Mouse (Mus musculus): ENCODE measurements around the gene Cyp27b1. TPM values are rescaled to one million over a fixed set of nuclear protein-coding genes. Genes with fewer than 3 reads are reported as not detected.

Cyp27b1 gene
- polyA plus RNA-seq, 1 experiment: 0.20 TPM

DNA sequence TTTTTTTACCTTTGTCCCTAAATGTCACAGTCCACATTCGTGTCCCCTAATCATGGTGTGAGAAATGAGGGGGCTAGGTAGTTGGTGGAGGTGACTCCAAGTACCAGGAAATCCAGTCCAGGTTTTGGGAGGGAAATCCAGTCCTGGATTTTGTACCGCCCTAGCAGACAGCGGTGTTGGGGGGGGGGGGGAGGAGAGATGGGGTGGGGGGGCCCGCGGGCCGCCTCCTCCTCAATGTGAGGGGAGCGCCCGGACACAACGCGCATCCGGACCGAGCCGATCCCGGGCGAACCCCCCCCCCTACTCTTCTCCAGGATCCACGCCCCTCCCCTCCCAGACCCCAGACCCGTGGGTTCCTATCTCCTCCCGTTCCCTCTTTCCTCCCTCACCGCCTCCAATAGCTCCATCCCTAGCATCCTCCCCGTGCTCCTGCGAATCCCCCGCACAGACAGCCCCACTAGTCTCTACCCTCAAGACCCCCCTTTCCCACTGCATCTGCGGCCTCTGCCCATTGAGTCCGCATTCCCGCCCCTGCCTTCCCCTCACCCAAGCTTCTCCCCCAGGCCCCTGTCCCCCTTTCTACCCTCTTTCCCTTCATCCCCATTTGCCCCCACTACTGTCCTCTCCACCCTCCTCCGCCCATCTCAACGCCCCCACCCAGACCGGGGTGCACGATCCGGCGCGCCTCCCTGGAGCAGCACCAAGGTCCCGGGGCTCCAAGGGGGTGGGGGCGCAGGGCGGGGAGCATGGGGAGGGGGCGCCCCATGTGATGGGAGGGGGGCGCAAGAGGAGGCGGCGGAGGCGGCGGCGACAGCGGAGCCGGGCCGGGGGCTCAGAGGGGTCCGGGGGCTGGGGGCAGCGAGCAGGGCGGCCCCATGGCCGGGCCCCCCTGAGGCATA is 30.9 kb downstream of the Cyp27b1 start:
- Histone ChIP-seq H3K4me3 (ENCODE audit: insufficient read depth, poor library complexity, severe bottlenecking) (peak overlapping the region; percentile 14), H3K79me2 (ENCODE audit: control insufficient read depth, insufficient read depth) (no peaks in the 10 kb centered on the region), H3ac (ENCODE audit: control insufficient read depth, insufficient read length, low read depth) (no peak overlapping the region), H3K79me3 (ENCODE audit: low read depth) (no peaks in the 10 kb centered on the region), H3K36me3 (ENCODE audit: control insufficient read depth, insufficient read depth) (no peaks in the 10 kb centered on the region), H3K27me3 (ENCODE audit: control insufficient read depth, insufficient read depth, insufficient read length) (peaks cover 4% of the 10 kb centered on the region)
- TF ChIP-seq MYOD1 (IDR thresholded peaks at IDR 0.05; ENCODE audit: control insufficient read depth, insufficient read length, low read depth): no peak
- TF ChIP-seq MAX (IDR thresholded peaks at IDR 0.05): no peak
- no peak for TF ChIP-seq FOSL1 (IDR thresholded peaks at IDR 0.05; ENCODE audit: insufficient read depth, low read length, poor library complexity, severe bottlenecking)

DNA sequence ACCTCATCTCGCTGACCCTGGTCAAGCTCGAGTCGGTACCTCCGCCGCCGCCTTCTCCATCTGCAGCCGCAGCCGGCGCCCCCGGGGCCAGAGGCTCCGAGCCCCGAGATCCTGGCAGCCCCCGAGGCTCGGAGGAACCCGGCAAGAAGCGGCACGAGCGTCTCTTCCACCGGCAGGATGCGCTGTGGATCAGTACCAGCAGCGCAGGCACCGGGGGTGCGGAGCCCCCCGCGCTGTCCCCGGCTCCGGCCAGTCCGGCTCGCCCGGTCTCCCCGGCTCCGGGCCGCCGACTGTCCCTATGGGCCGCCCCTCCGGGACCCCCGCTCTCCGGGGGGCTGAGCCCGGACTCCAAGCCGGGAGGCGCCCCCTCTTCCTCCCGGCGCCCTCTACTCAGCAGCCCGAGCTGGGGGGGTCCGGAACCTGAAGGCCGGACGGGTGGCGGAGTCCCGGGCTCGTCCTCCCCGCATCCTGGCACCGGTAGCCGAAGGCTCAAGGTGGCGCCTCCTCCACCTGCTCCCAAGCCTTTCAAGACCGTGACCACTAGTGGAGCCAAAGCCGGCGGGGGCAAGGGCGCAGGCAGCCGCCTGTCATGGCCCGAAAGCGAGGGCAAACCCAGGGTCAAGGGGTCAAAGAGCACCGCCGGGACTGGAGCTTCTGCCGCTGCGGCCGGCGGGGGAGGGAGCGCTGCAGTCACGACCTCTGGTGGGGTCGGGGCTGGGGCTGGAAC is 31.8 kb downstream of the Cyp27b1 start:
- Histone ChIP-seq H3K79me2 (ENCODE audit: control insufficient read depth, insufficient read depth) (no peaks in the 10 kb centered on the region), H3K36me3 (ENCODE audit: control insufficient read depth, insufficient read depth) (no peaks in the 10 kb centered on the region), H3K4me3 (ENCODE audit: insufficient read depth, poor library complexity, severe bottlenecking) (no peak overlapping the region), H3K79me3 (ENCODE audit: low read depth) (no peaks in the 10 kb centered on the region), H3K27me3 (ENCODE audit: control insufficient read depth, insufficient read depth, insufficient read length) (peaks cover 4% of the 10 kb centered on the region), H3ac (ENCODE audit: control insufficient read depth, insufficient read length, low read depth) (no peak overlapping the region)
- no peak for TF ChIP-seq FOSL1 (IDR thresholded peaks at IDR 0.05; ENCODE audit: insufficient read depth, low read length, poor library complexity, severe bottlenecking)
- TF ChIP-seq MYOG (IDR thresholded peaks at IDR 0.05; ENCODE audit: control insufficient read depth, extremely low read depth, insufficient read length): no peak
- no peak for TF ChIP-seq MAX (IDR thresholded peaks at IDR 0.05)
- no peak for TF ChIP-seq CTCF (IDR thresholded peaks at IDR 0.05; ENCODE audit: control insufficient read depth, insufficient read depth, insufficient read length)
- TF ChIP-seq CEBPB (IDR thresholded peaks at IDR 0.05; ENCODE audit: low read depth): no peak
- no peak for TF ChIP-seq MYOD1 (IDR thresholded peaks at IDR 0.05; ENCODE audit: control insufficient read depth, insufficient read length, low read depth)
- TF ChIP-seq USF1 (IDR thresholded peaks at IDR 0.05; ENCODE audit: low read depth): no peak

DNA sequence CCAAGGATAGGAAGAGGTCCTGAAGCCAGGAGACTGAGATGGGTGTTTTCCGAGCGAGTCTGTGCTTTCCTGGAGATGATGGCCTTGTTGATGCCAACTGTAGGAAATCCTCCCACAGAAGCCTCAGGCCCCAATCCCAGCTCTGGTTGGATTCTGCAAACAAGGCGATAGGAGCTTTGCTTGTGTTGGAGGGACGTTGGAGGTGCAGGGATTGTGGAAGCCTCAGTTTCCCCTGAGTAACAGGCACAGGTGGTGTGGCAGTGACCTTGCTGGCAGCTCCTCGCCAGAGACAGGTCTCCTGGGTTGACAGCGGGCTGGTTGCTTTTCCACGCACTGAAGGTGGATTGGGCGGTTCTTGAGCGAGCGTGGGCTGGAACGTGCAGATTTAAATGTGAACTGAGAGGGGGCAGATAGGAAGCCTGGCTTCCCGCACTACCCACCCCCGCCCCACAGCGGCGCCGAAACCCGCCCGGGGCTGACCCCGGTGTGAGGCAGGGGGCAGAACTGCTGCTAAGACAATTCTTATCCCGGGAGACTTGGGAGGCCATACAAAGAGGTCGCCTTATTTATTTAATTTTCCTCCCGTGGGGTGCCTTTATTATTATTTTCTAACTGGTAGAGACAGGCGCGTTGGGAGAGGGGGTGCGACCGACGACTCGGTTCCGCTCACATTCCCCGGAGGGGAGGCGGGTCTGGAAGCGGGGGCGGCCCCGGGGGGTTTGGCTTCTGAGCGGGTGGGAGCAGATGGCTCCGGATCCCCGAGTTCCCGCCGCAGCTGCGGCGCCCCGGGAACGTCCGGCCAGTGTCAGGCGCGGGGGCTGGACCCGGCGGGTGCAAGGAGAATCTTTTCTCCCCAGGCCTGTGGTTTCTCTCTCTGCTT is 33.1 kb downstream of the Cyp27b1 start:
- Histone ChIP-seq H3K79me3 (ENCODE audit: low read depth) (no peaks in the 10 kb centered on the region), H3K79me2 (ENCODE audit: control insufficient read depth, insufficient read depth) (no peaks in the 10 kb centered on the region), H3K4me3 (ENCODE audit: insufficient read depth, poor library complexity, severe bottlenecking) (no peak overlapping the region), H3ac (ENCODE audit: control insufficient read depth, insufficient read length, low read depth) (peak overlapping the region; percentile 32), H3K27me3 (ENCODE audit: control insufficient read depth, insufficient read depth, insufficient read length) (peaks cover 4% of the 10 kb centered on the region), H3K36me3 (ENCODE audit: control insufficient read depth, insufficient read depth) (no peaks in the 10 kb centered on the region)
- no peak for TF ChIP-seq MYOG (IDR thresholded peaks at IDR 0.05; ENCODE audit: control insufficient read depth, extremely low read depth, insufficient read length)
- no peak for TF ChIP-seq MYOD1 (IDR thresholded peaks at IDR 0.05; ENCODE audit: control insufficient read depth, insufficient read length, low read depth)
- no peak for TF ChIP-seq FOSL1 (IDR thresholded peaks at IDR 0.05; ENCODE audit: insufficient read depth, low read length, poor library complexity, severe bottlenecking)
- TF ChIP-seq CEBPB (IDR thresholded peaks at IDR 0.05; ENCODE audit: low read depth): no peak
- TF ChIP-seq CTCF (IDR thresholded peaks at IDR 0.05; ENCODE audit: control insufficient read depth, insufficient read depth, insufficient read length): no peak
- no peak for TF ChIP-seq USF1 (IDR thresholded peaks at IDR 0.05; ENCODE audit: low read depth)

DNA sequence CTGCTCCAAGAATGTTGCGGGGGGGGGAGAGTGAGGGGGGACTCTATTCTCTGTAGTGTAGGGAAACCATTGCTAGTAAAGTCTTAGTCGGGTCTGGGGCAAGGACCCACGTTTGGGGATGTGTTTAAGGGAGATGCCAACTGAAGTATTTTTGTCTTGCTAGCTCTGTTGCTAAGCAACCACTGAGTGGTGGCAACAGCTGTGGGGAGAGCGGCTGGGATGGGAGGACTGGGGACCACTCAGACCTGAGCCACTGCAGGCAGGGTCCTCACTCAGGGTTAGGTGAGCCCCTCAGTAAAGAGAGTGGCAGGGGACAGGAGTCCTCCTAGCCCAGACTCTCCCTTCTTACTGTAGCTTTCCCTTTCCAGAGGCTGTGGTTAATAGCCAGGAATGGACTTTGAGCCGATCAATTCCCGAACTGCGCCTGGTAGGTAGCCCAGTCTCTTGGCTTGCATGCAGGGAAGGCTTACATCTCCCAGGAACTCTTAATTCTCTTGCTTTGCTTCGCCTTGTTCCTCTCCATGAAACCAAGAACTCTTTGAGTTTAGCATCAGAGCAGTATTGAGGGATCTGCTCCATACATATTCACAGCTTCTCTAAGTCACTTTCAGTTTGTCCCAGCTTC is 34.1 kb downstream of the Cyp27b1 start:
- Histone ChIP-seq H3K79me2 (ENCODE audit: control insufficient read depth, insufficient read depth) (no peaks in the 10 kb centered on the region), H3K79me3 (ENCODE audit: low read depth) (no peaks in the 10 kb centered on the region), H3K36me3 (ENCODE audit: control insufficient read depth, insufficient read depth) (no peaks in the 10 kb centered on the region), H3ac (ENCODE audit: control insufficient read depth, insufficient read length, low read depth) (no peak overlapping the region), H3K4me3 (ENCODE audit: insufficient read depth, poor library complexity, severe bottlenecking) (no peak overlapping the region), H3K27me3 (ENCODE audit: control insufficient read depth, insufficient read depth, insufficient read length) (peaks cover 4% of the 10 kb centered on the region)
- peak; percentile 94 for TF ChIP-seq MYOD1 (IDR thresholded peaks at IDR 0.05; ENCODE audit: control insufficient read depth, insufficient read length, low read depth)
- no peak for TF ChIP-seq CTCF (IDR thresholded peaks at IDR 0.05; ENCODE audit: control insufficient read depth, insufficient read depth, insufficient read length)
- no peak for TF ChIP-seq FOSL1 (IDR thresholded peaks at IDR 0.05; ENCODE audit: insufficient read depth, low read length, poor library complexity, severe bottlenecking)

DNA sequence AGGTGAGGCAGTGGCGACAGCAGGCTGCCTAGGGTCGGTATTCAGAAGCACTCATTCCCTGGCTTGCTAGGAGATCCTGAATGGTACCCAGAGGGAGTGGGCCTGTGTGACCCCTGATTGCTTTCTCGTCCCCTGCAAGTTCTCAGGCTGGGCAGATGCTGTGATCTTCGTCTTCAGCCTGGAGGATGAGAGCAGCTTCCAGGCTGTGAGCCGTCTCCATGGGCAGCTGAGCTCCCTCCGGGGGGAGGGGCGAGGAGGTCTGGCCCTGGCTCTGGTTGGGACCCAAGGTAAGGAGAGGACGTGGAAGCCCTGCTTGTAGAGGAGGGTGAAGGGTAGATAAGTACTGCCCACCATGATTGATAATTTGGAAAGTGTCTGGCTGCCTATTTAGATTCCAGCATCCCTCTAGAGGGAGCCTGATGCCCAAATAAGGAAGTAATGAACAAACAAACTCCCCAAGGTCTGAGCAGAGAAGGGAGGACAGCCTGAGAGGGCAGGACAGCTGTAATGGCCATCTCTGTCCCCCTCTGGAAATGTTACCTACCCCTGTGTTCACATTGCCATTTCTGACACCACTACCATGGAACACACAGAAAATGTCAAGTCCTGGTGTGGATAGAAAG is 35.4 kb downstream of the Cyp27b1 start:
- TF ChIP-seq MYOD1 (IDR thresholded peaks at IDR 0.05; ENCODE audit: control insufficient read depth, insufficient read length, low read depth): no peak
- TF ChIP-seq CEBPB (IDR thresholded peaks at IDR 0.05; ENCODE audit: low read depth): no peak
- TF ChIP-seq USF1 (IDR thresholded peaks at IDR 0.05; ENCODE audit: low read depth): no peak
- TF ChIP-seq FOSL1 (IDR thresholded peaks at IDR 0.05; ENCODE audit: insufficient read depth, low read length, poor library complexity, severe bottlenecking): no peak
- no peak for TF ChIP-seq CTCF (IDR thresholded peaks at IDR 0.05; ENCODE audit: control insufficient read depth, insufficient read depth, insufficient read length)
- TF ChIP-seq MAX (IDR thresholded peaks at IDR 0.05): no peak
- TF ChIP-seq MYOG (IDR thresholded peaks at IDR 0.05; ENCODE audit: control insufficient read depth, extremely low read depth, insufficient read length): no peak
- Histone ChIP-seq H3K27me3 (ENCODE audit: control insufficient read depth, insufficient read depth, insufficient read length) (peaks cover 4% of the 10 kb centered on the region), H3K79me2 (ENCODE audit: control insufficient read depth, insufficient read depth) (no peaks in the 10 kb centered on the region), H3K79me3 (ENCODE audit: low read depth) (no peaks in the 10 kb centered on the region), H3ac (ENCODE audit: control insufficient read depth, insufficient read length, low read depth) (no peak overlapping the region), H3K4me3 (ENCODE audit: insufficient read depth, poor library complexity, severe bottlenecking) (no peak overlapping the region), H3K36me3 (ENCODE audit: control insufficient read depth, insufficient read depth) (no peaks in the 10 kb centered on the region)
